Mouse (Mus musculus) skeletal muscle tissue, postnatal 0 days (tissue): ENCODE data around the gene Mup21. TPM values are rescaled to one million over a fixed set of nuclear protein-coding genes. Genes with fewer than 3 reads are reported as not detected.

Experiments
- polyA plus RNA-seq: library from polyadenylated mRNA; unstranded; fragments of >200 nt; fragmentation: Nextera tagmentation; extraction: Ambion mirVana; gene quantifications from 2 replicates; pipeline ENCODE4 v1.2.1, GENCODE M21; 2015

The Mup21 gene
- polyA plus RNA-seq, result not detected in 2 replicates

GRCm38 (mm10) chr4:62150811-62151210, at the start of gene Mup21:
Mup21 (minus strand) TSS chr4:62150863.

Other genes with a start within 250 kb of the Mup21 start
- gene Mup20, start 96.7 kb downstream of the Mup21 start, polyA plus RNA-seq, result not detected in 2 replicates
- gene Mup3, start 63.5 kb downstream of the Mup21 start, polyA plus RNA-seq, result not detected in 2 replicates
- gene Zfp37, start 80.2 kb upstream of the Mup21 start, polyA plus RNA-seq, result 2.9 and 3.2 TPM in 2 replicates
- 16.9 and 20.4 TPM in 2 replicates for gene Slc31a2, start 111.7 kb upstream of the Mup21 start, polyA plus RNA-seq
- 12.3 and 14.4 TPM in 2 replicates for gene Fkbp15, start 209.7 kb upstream of the Mup21 start, polyA plus RNA-seq
- 17.1 and 20.6 TPM in 2 replicates for gene Slc31a1, start 209.9 kb upstream of the Mup21 start, polyA plus RNA-seq